Mouse (Mus musculus) layer of hippocampus, postnatal 25 days (tissue): ENCODE measurements around the gene Olfr1216. TPM values are rescaled to one million over a fixed set of nuclear protein-coding genes. Genes with fewer than 3 reads are reported as not detected.
"Not testable (repeated sequence)": the region's sequence is repeated elsewhere in the genome, so short reads cannot be mapped to it uniquely, and the experiment has no call there.

Source experiments
- DNase-seq, 2 experiments: peaks; one replicate each; pipeline ENCODE4 v3.0.0; 2022; ENCODE audit warnings: mixed read lengths in 2 of 2, low spot score in 1 of 2; ENCODE audit errors: extremely low spot score in 1 of 2
- total RNA-seq, 2 experiments: library from RNA; stranded (reverse); gene quantifications; 2 replicates each; pipeline ENCODE4 v1.2.3; 2021

Olfr1216 gene
- not detected for total RNA-seq

DNA sequence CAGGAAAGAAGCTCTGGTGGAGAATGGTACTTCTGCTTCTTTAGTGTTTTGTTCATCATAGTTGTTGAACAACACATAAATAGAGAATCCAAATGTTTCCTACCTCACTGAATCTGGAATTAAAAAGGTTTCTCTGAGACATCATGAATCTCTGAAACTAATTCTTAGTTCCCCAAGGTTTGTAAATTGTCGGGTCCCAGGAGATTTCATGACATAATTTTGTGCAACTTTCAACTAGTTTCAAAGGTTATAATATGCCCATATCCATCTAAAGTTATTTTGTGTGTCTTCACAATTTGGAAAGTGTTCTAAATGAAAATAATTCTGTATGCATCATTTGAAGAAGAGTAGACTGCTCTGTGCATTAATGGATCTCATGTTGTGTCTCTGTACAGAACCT lies at the start of gene Olfr1216:
TSS of gene Olfr1216 (minus strand) at position 101 of the 400 bp plus-strand sequence.
- DNase-seq: no peak

- DNase-seq: no peak
Measured at GRCm38 (mm10) chr2:89061087-89061486, 42.9 kb upstream of the Olfr1216 start, which contains the start of gene Olfr1218. Gene Olfr1218 (minus strand): TSS chr2:89061187.

GRCm38 (mm10) chr2:89031965-89032364 lies 13.8 kb upstream of the Olfr1216 start, which contains the start of gene Olfr1217:
Gene Olfr1217 (minus strand): TSS chr2:89032065.
- DNase-seq: no peak

- DNase-seq: not testable (repeated sequence)
Measured at GRCm38 (mm10) chr2:89021436-89021835, 3.3 kb upstream of the Olfr1216 start.

- DNase-seq: no peak
Measured at GRCm38 (mm10) chr2:89006873-89007272, 11.3 kb downstream of the Olfr1216 start, which contains the start of gene Olfr1215. Gene Olfr1215 (minus strand): TSS chr2:89006973.

GRCm38 (mm10) chr2:88992553-88992952 lies 25.6 kb downstream of the Olfr1216 start, which contains the start of gene Olfr1214:
Gene Olfr1214 (minus strand): TSS chr2:88992653.
- DNase-seq: no peak

GRCm38 (mm10) chr2:88980181-88980580 lies 38.0 kb downstream of the Olfr1216 start, which contains the start of gene Gm13762:
Gene Gm13762 (minus strand): TSS chr2:88980281.
- DNase-seq: no peak

Other genes with a start within 250 kb of the Olfr1216 start
- not detected for gene Olfr1200, start 247.9 kb downstream of the Olfr1216 start, total RNA-seq
- gene Olfr1201, start 225.3 kb downstream of the Olfr1216 start, total RNA-seq: not detected
- gene Olfr1202, start 203.8 kb downstream of the Olfr1216 start, total RNA-seq: not detected
- gene Olfr1205, start 188.6 kb downstream of the Olfr1216 start, total RNA-seq: not detected
- gene Olfr1204, start 169.0 kb downstream of the Olfr1216 start, total RNA-seq: not detected
- gene Olfr1206, start 155.1 kb downstream of the Olfr1216 start, total RNA-seq: not detected
- gene Olfr1208, start 116.0 kb downstream of the Olfr1216 start, total RNA-seq: not detected
- not detected for gene Olfr1209, start 103.2 kb downstream of the Olfr1216 start, total RNA-seq
- not detected for gene Olfr1211, start 80.2 kb downstream of the Olfr1216 start, total RNA-seq
- not detected for gene Olfr1212, start 64.4 kb downstream of the Olfr1216 start, total RNA-seq
- gene Gm13762, start 38.1 kb downstream of the Olfr1216 start, total RNA-seq: not detected
- not detected for gene Olfr1214, start 25.7 kb downstream of the Olfr1216 start, total RNA-seq
- not detected for gene Olfr1215, start 11.4 kb downstream of the Olfr1216 start, total RNA-seq
- gene Olfr1217, start 13.7 kb upstream of the Olfr1216 start, total RNA-seq: not detected
- gene Olfr1218, start 42.8 kb upstream of the Olfr1216 start, total RNA-seq: not detected
- not detected for gene Olfr1219, start 65.2 kb upstream of the Olfr1216 start, total RNA-seq
- gene Olfr1220, start 88.5 kb upstream of the Olfr1216 start, total RNA-seq: not detected
- not detected for gene Olfr1221, start 98.9 kb upstream of the Olfr1216 start, total RNA-seq
- not detected for gene Olfr1222, start 114.7 kb upstream of the Olfr1216 start, total RNA-seq
- not detected for gene Olfr1223, start 133.2 kb upstream of the Olfr1216 start, total RNA-seq
- gene Olfr1224-ps1, start 145.8 kb upstream of the Olfr1216 start, total RNA-seq: not detected
- gene Olfr1225, start 156.3 kb upstream of the Olfr1216 start, total RNA-seq: not detected
- gene Olfr1226, start 181.7 kb upstream of the Olfr1216 start, total RNA-seq: not detected
- gene Olfr1228, start 235.7 kb upstream of the Olfr1216 start, total RNA-seq: not detected